In genomic region chr15:98762670-98763529, GRCm38 (mm10) we compare ENCODE assay signal across 8 mouse cellular contexts. TPM values are rescaled to one million over a fixed set of nuclear protein-coding genes. Genes with fewer than 3 reads are reported as not detected.
DNase-seq lines count a peak whose midpoint lies in the region; ATAC-seq and TF ChIP-seq lines count a peak whose summit lies in the region.

TSS of gene Arf3 (minus strand) at chr15:98763214.

- TF ChIP-seq CTCF in lung, adult 2 months (IDR thresholded peaks at IDR 0.05; ENCODE audit: insufficient read depth, low read length) = no peak

- peaks cover 17% of the 10 kb centered on the region; the same call in 1 of the 2 replicates for H3K36me3 ChIP-seq in forebrain, embryonic 15.5 days

- peak; percentile 96 for ATAC-seq in forebrain, embryonic 15.5 days (replicated peaks)
- peak; percentile 93 for ATAC-seq in neutrophil, adult 5-6 weeks (ENCODE audit: extremely low read depth, insufficient number of reproducible peaks, low FRiP score, poor library complexity, severe bottlenecking)

- peak; percentile 96 for DNase-seq in ES-CJ7 (ENCODE audit: low read depth, low spot score)
- peak; percentile 90 for DNase-seq in cerebellum, adult 11 months
- DNase-seq in heart, postnatal 25 days (ENCODE audit: low spot score) = peak; percentile 92
- DNase-seq in layer of hippocampus, adult 18-20 months (ENCODE audit: low spot score in 2 of 2) = peak; percentile 97
- peak; percentile 97 for DNase-seq in lung, adult 2 months
- peak; percentile 98 for DNase-seq in thymus, adult 18-20 months

- peaks cover 26% of the 10 kb centered on the region for H3K4me1 ChIP-seq in forebrain, embryonic 15.5 days
- peaks cover 6% of the 10 kb centered on the region for H3K4me1 ChIP-seq in lung, adult 2 months (ENCODE audit: control insufficient read depth, insufficient read depth, low read length)

- H3K4me2 ChIP-seq in forebrain, embryonic 15.5 days (replicated peaks) = peak within 1 kb of the TSS; percentile 72

- H3K4me3 ChIP-seq in forebrain, embryonic 15.5 days = peak within 1 kb of the TSS; percentile 86
- peak within 1 kb of the TSS; percentile 76 for H3K4me3 ChIP-seq in lung, adult 2 months (replicated peaks; ENCODE audit: extremely low read depth, low read depth, low read length)

- no peaks in the 10 kb centered on the region for H3K9me3 ChIP-seq in forebrain, embryonic 15.5 days

- WGBS in forebrain, embryonic 15.5 days = under 1% methylated on average over 74 of the region's 76 CpGs
- WGBS in lung, adult 2 months = under 1% methylated on average over 68 of the region's 76 CpGs

- peak within 1 kb of the TSS; percentile 93 for H3K27ac ChIP-seq in forebrain, embryonic 15.5 days (replicated peaks)

- intact Hi-C loops in heart, postnatal 25 days (cut with DNase I) = no loop called here

- peak within 1 kb of the TSS; percentile 92 for H3K9ac ChIP-seq in forebrain, embryonic 15.5 days (replicated peaks)

- peak; percentile 67 for TF ChIP-seq POLR2A in lung, adult 2 months (IDR thresholded peaks at IDR 0.05; ENCODE audit: borderline replicate concordance, extremely low read depth, low read depth, low read length)

- peaks cover 4% of the 10 kb centered on the region; the same call in 1 of the 2 replicates for H3K27me3 ChIP-seq in forebrain, embryonic 15.5 days

RNA-seq across cellular contexts. Expression of gene Arf3, which starts in this region (rescaled TPM):
- 82.3 and 88.2 TPM in 2 replicates for polyA plus RNA-seq in forebrain, embryonic 15.5 days (2015; fragmentation: Nextera tagmentation; extraction: Ambion mirVana)
- 10 to 100 TPM; 18.5 to 20.8 TPM for total RNA-seq in heart, postnatal 25 days (2021)
- total RNA-seq in layer of hippocampus, adult 18-20 months (2021) = 100 to 1,000 TPM; 830 to 882 TPM
- 110 and 166 TPM in 2 replicates for polyA plus RNA-seq in lung, adult 2 months (2012; rRNA removed)
- 53.5 and 60.3 TPM in 2 replicates for total RNA-seq in neutrophil, adult 5-6 weeks (2017)

Comparison
In these comparisons a context has a peak if more than half of its experiments do, and no peak if none do; other contexts are left out.
1. Peak in every context shown above with its lines: DNase-seq, ATAC-seq, H3K4me3 ChIP-seq and H3K27ac ChIP-seq.
2. RNA of gene Arf3 (total RNA-seq): 830 to 882 TPM in layer of hippocampus, adult 18-20 months; 53.5 to 60.3 TPM in neutrophil, adult 5-6 weeks and 18.5 to 20.8 TPM in heart, postnatal 25 days; every median in the first group is over 10 times any median in the second.